Mouse (Mus musculus) hindbrain, embryonic 10.5 days (tissue): Measurements from ENCODE around the gene Taar5. TPM values are rescaled to one million over a fixed set of nuclear protein-coding genes. Genes with fewer than 3 reads are reported as not detected.

Source experiments
- DNase-seq: peaks from one replicate; pipeline ENCODE4 v3.0.0-alpha.2; 2017; ENCODE audit warnings: low spot score
- H3K27ac ChIP-seq: fragments of 300-500 bp; sonication (generic); 2 replicates; pipeline ENCODE4 v1.5.1; 2016; ENCODE audit warnings: mild to moderate bottlenecking, moderate library complexity
- H3K27me3 ChIP-seq: fragments of 300-500 bp; sonication (generic); 2 replicates; pipeline ENCODE4 v1.6.1; 2016; ENCODE audit warnings: mild to moderate bottlenecking; ENCODE audit not compliant: poor library complexity, insufficient read depth, severe bottlenecking
- H3K36me3 ChIP-seq: fragments of 300-500 bp; sonication (generic); 2 replicates; pipeline ENCODE4 v1.6.1; 2016; ENCODE audit warnings: mild to moderate bottlenecking, moderate library complexity
- H3K4me1 ChIP-seq: fragments of 300-500 bp; sonication (generic); replicated peaks from 2 replicates; pipeline ENCODE4 v1.6.1; 2016; ENCODE audit warnings: mild to moderate bottlenecking
- H3K4me3 ChIP-seq: fragments of 300-500 bp; sonication (generic); 2 replicates; pipeline ENCODE4 v1.5.1; 2016; ENCODE audit warnings: mild to moderate bottlenecking, moderate library complexity
- H3K9me3 ChIP-seq: fragments of 300-500 bp; sonication (generic); 2 replicates; pipeline ENCODE4 v1.6.1; 2016; ENCODE audit warnings: mild to moderate bottlenecking, moderate library complexity
- WGBS: fragments of 180-500 bp; shearing (Covaris S2); methylation state at CpG from one replicate; pipeline ENCODE4 v1.1.7; 2016; 5-methylcytosine and 5-hydroxymethylcytosine counted together
- polyA plus RNA-seq: library from polyadenylated mRNA; unstranded; fragments of >200 nt; fragmentation: Nextera tagmentation; extraction: Ambion mirVana; gene quantifications from 2 replicates; pipeline ENCODE4 v1.2.1, GENCODE M21; 2016

The Taar5 gene
- not detected in 2 replicates for polyA plus RNA-seq

DNA sequence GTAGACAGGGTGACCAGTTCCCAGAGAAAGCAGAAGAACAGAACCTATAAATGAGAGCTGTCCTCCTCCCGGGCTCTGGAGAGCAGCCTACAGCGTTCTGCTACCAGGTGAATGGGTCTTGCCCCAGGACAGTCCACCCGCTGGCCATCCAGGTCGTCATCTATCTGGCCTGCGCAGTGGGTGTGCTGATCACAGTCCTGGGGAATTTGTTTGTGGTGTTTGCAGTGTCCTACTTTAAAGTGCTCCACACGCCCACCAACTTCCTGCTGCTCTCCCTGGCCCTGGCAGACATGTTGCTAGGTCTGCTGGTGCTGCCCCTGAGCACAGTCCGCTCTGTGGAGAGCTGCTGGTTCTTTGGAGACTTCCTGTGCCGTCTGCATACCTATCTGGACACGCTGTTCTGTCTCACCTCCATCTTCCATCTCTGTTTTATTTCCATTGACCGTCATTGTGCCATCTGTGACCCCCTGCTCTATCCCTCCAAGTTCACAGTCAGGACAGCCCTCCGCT lies at the start of gene Taar5:
TSS of gene Taar5 (plus strand) at position 51 of the 510 bp plus-strand sequence.
- H3K27ac ChIP-seq, result no peak within 1 kb of the TSS

DNA sequence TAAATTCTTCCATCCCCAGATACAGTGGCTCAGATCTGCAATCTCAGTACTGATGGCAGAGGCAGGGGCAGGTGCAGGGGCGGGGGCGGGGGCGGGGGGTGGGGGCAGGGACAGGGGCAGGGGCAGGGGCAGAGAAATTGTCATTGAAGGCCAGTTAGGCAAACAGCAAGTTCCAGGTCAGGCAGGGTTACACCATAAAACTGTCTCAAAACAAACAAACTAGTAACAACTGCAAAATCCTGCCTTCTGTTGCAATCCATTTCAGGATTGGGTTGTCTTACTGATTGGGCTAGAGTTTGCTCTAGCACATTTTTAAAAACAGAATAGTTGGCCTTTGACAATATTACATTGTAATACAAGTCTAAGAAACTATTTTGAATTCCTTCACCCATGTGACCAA lies 48.0 kb upstream of the Taar5 start:
- Histone ChIP-seq H3K27ac (no peak overlapping the region), H3K9me3 (no peaks in the 10 kb centered on the region), H3K4me1 (no peaks in the 10 kb centered on the region), H3K4me3 (no peak overlapping the region), H3K27me3 (no peaks in the 10 kb centered on the region), H3K36me3 (no peaks in the 10 kb centered on the region)
- 77% methylated on average over 3 of the region's 3 CpGs for WGBS
- no peak for DNase-seq

More for the DNA sequence above, at the start of gene Taar5:
- Histone ChIP-seq H3K4me3 (no peak within 1 kb of the TSS), H3K27me3 (no peaks in the 10 kb centered on the region), H3K9me3 (no peaks in the 10 kb centered on the region), H3K4me1 (no peaks in the 10 kb centered on the region), H3K36me3 (no peaks in the 10 kb centered on the region)
- no peak for DNase-seq
- 89% methylated on average over 11 of the region's 11 CpGs for WGBS

DNA sequence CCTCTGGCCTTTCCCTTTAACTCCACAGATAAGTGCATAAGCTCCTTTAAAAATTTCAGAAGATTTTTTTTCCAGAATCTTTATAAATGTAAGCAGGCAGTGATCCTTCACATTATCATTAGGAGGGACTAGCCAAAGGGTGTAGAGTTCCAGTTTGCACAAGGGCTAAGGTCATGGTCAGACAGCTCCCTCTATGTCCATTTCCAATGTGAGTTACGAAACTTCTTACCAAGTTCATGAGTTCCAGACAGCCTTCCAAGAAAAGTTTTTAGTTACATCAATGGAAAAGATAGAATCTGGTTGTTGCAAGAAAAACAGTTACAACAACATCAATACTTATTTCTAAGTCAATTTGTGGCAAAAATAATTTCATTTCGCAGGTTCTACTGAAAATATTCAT lies 46.6 kb upstream of the Taar5 start:
- Histone ChIP-seq H3K36me3 (no peaks in the 10 kb centered on the region), H3K9me3 (no peaks in the 10 kb centered on the region), H3K4me3 (no peak overlapping the region), H3K4me1 (no peaks in the 10 kb centered on the region), H3K27me3 (no peaks in the 10 kb centered on the region), H3K27ac (no peak overlapping the region)
- 88% methylated on average over 2 of the region's 2 CpGs for WGBS
- no peak for DNase-seq

DNA sequence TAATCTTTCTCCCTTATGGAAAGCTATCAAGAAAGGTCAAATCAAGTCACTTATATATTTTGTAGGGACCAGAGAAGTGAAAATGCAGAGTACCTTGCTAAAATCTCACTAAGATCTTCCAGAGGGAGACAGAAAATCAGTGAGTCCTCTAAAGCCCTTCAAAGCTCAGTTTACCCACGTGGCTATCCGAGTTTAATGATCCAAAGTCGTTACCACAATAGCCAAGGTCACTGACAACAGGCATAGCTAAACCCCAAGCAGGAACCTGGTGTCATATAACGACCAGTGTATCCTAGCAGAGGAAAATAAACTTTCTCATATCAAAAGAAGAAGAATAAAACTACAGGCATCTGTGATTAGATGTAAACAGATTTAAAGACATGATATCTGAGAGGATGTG lies 32.9 kb upstream of the Taar5 start:
- no peak overlapping the region for H3K27ac ChIP-seq
- H3K36me3 ChIP-seq, result no peaks in the 10 kb centered on the region
- 0 out of 2 replicates have a peak, but pooled peaks cover 3% of the 10 kb centered on the region for H3K4me1 ChIP-seq
- 61% methylated on average over 4 of the region's 4 CpGs for WGBS
- H3K9me3 ChIP-seq, result no peaks in the 10 kb centered on the region
- DNase-seq, result no peak
- no peak overlapping the region for H3K4me3 ChIP-seq
- no peaks in the 10 kb centered on the region for H3K27me3 ChIP-seq

DNA sequence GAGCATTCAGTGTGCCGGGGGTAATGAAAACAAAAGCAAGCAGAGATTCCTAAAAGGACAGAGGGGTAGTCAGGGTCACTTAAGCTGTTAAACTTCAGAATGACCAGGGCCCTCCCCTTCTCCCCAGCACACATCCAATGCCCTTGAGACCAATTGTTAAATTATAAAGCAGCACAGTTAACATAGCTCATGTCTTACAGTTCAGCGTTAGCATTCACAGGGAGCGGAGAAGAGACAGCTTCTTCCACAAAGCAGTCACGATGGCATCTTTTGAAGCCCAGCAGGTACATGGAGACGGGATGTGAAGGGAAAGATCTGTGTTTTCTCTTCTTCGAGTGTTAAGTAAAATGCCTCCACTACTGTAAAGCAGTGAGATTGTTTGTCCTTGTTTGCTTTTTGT lies 32.2 kb upstream of the Taar5 start, which contains the start of gene Taar2:
TSS of gene Taar2 (plus strand) at position 261 of the 400 bp plus-strand sequence.
- Histone ChIP-seq H3K27me3 (no peaks in the 10 kb centered on the region), H3K9me3 (no peaks in the 10 kb centered on the region), H3K36me3 (no peaks in the 10 kb centered on the region), H3K27ac (no peak within 1 kb of the TSS), H3K4me1 (0 out of 2 replicates have a peak, but pooled peaks cover 3% of the 10 kb centered on the region), H3K4me3 (no peak within 1 kb of the TSS)
- no peak for DNase-seq
- WGBS, result 58% methylated on average over 6 of the region's 6 CpGs

GRCm38 (mm10) chr10:23942465-23942864 lies 28.0 kb upstream of the Taar5 start:
- H3K27me3 ChIP-seq, result no peaks in the 10 kb centered on the region
- no peaks in the 10 kb centered on the region for H3K36me3 ChIP-seq
- no peak for DNase-seq
- 75% methylated on average over 5 of the region's 5 CpGs for WGBS
- H3K4me3 ChIP-seq, result no peak overlapping the region
- H3K27ac ChIP-seq, result no peak overlapping the region
- H3K9me3 ChIP-seq, result no peaks in the 10 kb centered on the region
- 0 out of 2 replicates have a peak, but pooled peaks cover 3% of the 10 kb centered on the region for H3K4me1 ChIP-seq

- no peaks in the 10 kb centered on the region for H3K4me1 ChIP-seq
- no peaks in the 10 kb centered on the region for H3K36me3 ChIP-seq
- DNase-seq, result no peak
- no peak overlapping the region for H3K4me3 ChIP-seq
- no peaks in the 10 kb centered on the region for H3K9me3 ChIP-seq
- no peak overlapping the region for H3K27ac ChIP-seq
- H3K27me3 ChIP-seq, result no peaks in the 10 kb centered on the region
- WGBS, result 80% methylated on average over 7 of the region's 7 CpGs
Observed at GRCm38 (mm10) chr10:23948026-23948425, 22.5 kb upstream of the Taar5 start.

- Histone ChIP-seq H3K36me3 (no peaks in the 10 kb centered on the region), H3K27ac (no peak within 1 kb of the TSS), H3K27me3 (no peaks in the 10 kb centered on the region), H3K4me1 (no peaks in the 10 kb centered on the region), H3K4me3 (no peak within 1 kb of the TSS), H3K9me3 (no peaks in the 10 kb centered on the region)
- DNase-seq, result no peak
- WGBS, result 88% methylated on average over 16 of the region's 16 CpGs
Observed at GRCm38 (mm10) chr10:23949508-23950005, 20.9 kb upstream of the Taar5 start, which contains the start of gene Taar3. Gene Taar3 (plus strand): TSS chr10:23949558.

GRCm38 (mm10) chr10:23951714-23952113 lies 18.8 kb upstream of the Taar5 start:
- no peaks in the 10 kb centered on the region for H3K36me3 ChIP-seq
- no peaks in the 10 kb centered on the region for H3K9me3 ChIP-seq
- no peak for DNase-seq
- H3K27ac ChIP-seq, result no peak overlapping the region
- H3K4me3 ChIP-seq, result no peak overlapping the region
- 88% methylated on average over 6 of the region's 6 CpGs for WGBS
- no peaks in the 10 kb centered on the region for H3K4me1 ChIP-seq
- H3K27me3 ChIP-seq, result no peaks in the 10 kb centered on the region

DNA sequence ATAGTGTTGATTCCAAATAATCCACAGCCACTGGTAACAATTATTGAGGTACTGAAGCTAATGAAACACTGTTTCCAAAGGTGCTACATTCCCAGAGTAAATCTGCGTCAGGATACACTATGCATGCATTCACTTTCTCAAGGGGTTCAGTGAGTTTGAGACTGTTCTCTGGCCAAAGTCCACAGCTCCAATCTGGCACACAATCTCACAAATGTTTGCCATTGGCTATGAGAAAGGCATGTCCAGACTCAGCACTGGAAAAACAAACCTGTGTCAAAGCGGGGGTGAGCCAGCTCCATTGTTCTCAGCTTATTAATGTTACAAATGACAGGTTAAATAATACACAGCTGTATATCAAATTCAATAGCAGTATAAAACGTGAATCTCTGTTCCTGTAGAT lies 11.4 kb upstream of the Taar5 start:
- Histone ChIP-seq H3K4me1 (no peaks in the 10 kb centered on the region), H3K27me3 (no peaks in the 10 kb centered on the region), H3K27ac (no peak overlapping the region), H3K9me3 (no peaks in the 10 kb centered on the region), H3K4me3 (no peak overlapping the region), H3K36me3 (no peaks in the 10 kb centered on the region)
- no peak for DNase-seq
- 75% methylated on average over 3 of the region's 3 CpGs for WGBS

DNA sequence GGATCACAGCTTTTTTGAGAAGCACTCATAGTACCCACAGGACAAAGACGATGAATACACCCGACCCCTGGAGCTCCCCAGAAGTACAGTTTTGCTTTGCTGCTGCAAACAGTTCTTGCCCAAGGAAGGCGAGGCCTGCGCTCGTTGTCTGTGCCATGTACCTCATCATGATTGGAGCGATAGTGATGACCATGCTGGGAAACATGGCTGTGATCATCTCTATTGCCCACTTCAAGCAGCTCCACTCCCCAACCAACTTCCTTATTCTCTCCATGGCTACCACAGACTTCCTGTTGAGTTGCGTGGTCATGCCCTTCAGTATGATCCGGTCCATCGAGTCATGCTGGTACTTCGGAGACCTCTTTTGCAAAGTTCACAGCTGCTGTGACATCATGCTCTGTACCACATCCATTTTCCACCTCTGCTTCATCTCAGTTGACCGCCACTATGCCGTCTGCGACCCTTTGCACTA lies 10.0 kb upstream of the Taar5 start, which contains the start of gene Taar4:
TSS of gene Taar4 (plus strand) at position 51 of the 472 bp plus-strand sequence.
- H3K36me3 ChIP-seq, result no peaks in the 10 kb centered on the region
- H3K27ac ChIP-seq, result no peak within 1 kb of the TSS
- H3K27me3 ChIP-seq, result no peaks in the 10 kb centered on the region
- no peak for DNase-seq
- no peaks in the 10 kb centered on the region for H3K9me3 ChIP-seq
- no peak within 1 kb of the TSS for H3K4me3 ChIP-seq
- 93% methylated on average over 13 of the region's 13 CpGs for whole genome bisulfite sequencing
- no peaks in the 10 kb centered on the region for H3K4me1 ChIP-seq

DNA sequence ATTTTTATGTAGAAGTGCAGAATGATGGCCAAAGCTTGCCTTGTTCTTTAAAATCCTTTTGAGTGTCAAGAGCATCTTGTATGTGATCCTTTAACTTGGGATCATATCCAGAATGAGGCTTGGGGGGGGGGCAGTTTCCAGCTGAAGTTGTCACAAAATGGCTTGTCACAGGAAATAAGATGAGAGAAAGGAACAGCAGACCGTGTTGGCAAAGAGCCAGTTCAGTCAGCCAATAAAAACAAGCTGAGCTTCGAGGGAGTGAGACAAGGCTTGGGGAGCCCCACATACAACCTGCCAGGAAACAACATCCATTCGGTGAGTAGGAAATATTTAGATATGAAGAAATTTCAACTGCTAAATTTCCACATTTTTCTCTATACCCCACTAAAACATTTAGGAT lies 7.1 kb upstream of the Taar5 start:
- no peak for DNase-seq
- Histone ChIP-seq H3K27ac (no peak overlapping the region), H3K4me3 (no peak overlapping the region), H3K9me3 (no peaks in the 10 kb centered on the region), H3K4me1 (no peaks in the 10 kb centered on the region), H3K27me3 (no peaks in the 10 kb centered on the region), H3K36me3 (no peaks in the 10 kb centered on the region)
- WGBS, result 77% methylated on average over 3 of the region's 3 CpGs

DNA sequence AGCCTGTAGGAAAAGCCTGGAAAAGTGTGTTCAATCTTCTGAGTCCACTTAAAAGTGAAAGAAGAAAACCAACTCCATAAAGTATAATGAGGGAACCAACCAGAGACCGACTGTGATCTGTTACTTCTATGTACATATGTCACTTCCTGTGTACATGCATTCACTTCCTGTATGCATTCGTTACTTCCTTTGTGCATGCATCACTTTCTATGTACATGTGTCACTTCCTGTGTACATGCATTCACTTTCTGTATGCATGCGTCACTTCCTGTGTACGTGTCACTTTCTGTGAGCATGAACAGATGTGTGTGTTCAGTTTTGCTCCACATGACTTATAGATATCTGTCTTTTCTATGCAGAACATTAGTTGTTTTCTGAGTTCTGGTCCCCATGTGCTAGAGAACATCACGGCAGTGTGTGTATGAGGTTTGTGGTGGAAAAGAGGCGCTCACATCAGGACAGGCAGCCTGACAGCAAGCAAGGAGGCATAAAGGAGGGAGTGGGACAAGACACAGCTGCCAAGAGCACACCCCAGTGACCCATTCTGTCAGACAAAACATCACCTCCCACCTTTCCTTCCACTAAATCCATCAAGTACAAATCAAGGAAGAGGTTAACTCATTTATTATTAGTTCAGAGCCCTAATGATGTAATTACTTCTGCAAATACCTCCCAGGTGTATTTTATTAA lies 5.4 kb upstream of the Taar5 start:
- Histone ChIP-seq H3K4me1 (no peaks in the 10 kb centered on the region), H3K4me3 (no peak overlapping the region), H3K36me3 (no peaks in the 10 kb centered on the region), H3K9me3 (no peaks in the 10 kb centered on the region), H3K27ac (no peak overlapping the region), H3K27me3 (no peaks in the 10 kb centered on the region)
- WGBS, result 87% methylated on average over 6 of the region's 6 CpGs
- no peak for DNase-seq
